Mouse (Mus musculus) embryo, embryonic 11 days (tissue): Measurements from ENCODE around the gene Pygo2.

Experiments
- DNase-seq: peaks from one replicate; pipeline ENCODE4 v3.0.0-alpha.2; 2015

Pygo2 gene

GRCm38 (mm10) chr3:89393605-89394004 lies 36.4 kb upstream of the Pygo2 start:
- peak; percentile 97 for DNase-seq

DNA sequence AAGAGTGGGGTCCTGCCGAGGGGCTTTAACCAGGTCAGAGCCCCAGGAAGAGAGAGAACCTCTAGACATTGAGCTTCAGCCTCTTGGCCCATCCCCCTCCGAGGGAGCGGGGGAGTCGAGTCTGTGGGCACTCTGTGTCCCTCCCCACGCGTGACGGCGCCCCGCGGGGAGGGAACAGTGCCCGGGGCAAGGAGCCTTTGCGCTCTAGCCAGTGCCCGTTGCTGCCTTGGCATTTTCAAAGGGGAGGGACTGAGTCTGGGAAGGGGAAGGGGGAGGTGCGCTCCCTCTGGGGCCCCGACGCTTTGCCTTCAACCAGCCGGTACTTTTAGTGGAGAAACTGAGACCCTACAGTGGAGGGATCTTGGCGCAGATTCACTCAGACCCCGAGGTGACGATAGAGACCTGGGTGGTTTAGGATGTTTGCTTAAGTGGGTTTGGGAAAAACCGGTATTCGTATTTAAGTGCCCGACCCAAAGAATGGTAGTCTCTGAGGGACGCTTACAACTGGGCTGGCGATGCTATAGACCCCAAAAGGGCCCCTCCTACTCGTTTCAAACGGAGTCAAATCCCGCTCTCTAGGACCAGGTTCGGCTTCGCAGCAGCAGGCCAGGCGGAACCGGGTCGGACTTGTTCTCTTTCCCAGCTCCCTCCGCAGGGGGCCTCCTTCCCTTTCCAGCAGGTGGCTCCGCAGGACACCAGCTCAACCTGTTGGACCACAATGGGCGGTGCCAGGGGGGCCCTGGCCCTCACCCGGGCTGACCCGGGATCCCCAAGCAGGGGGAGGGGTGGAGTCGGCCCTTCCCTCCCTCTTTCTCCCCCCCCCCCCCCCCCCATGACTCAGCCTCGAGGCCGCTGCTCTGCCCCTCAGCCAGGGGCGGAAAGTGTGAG lies 35.8 kb upstream of the Pygo2 start, which contains the start of gene Zbtb7b:
Gene Zbtb7b, minus strand, starts transcription at position 771 of the 888 bp plus-strand sequence.
- peak; percentile 80 for DNase-seq

DNA sequence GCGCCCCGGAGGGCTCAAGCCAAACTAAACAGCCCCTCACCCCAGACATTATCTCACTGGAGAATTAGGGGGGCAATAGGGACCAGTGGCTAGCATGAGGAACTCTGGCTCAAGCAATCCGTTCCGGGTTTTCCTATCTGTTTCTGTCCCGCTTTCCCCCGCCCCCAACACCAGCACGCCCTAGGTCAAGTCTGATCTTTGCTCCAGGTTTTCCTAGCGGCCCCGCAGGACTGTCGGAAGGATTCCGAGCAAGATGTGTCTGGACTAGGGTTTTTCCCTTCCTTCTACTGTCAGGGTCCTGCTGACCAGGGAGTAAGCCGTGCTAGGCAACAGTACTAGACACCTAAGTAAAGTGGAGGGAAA lies 35.1 kb upstream of the Pygo2 start:
- DNase-seq, result peak; percentile 93

DNA sequence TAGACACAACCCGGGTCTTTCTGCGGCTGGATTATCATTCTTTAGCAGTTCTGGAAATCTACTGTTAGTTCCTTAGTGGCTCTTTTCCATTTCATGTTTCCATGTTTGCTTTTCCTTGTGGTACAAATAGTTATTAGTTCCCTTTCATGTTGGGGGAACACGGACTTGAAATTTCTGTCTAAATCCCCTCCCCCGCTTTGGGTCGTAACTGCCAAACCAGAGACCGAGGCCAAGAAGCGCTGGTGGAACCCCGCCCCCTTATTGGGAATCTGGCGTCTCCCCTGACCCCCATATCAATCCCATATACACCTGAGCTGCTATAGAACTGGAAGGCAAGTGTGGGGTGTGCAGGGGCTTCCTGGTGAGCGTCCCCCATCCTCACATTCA lies 34.6 kb upstream of the Pygo2 start:
- no peak for DNase-seq

GRCm38 (mm10) chr3:89395806-89396653 lies 34.0 kb upstream of the Pygo2 start:
- DNase-seq, result peak; percentile 88

DNA sequence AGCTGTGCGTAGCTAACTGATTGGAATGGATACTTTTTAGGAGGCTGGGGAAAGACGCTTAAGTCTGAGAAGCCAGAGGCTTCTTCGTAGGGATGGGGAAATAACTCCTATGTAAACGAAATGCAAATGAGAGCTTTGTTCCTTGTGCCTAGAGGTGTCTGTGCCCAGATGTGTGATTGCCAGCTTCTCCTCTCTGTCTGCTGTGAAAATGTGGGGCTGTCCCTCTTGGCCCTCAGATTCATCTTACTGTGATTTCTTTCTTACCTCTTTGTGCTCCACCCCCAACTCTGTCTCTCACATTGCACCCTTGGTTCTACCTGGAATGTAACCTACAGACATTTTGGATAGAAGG lies 33.4 kb upstream of the Pygo2 start:
- no peak for DNase-seq

DNA sequence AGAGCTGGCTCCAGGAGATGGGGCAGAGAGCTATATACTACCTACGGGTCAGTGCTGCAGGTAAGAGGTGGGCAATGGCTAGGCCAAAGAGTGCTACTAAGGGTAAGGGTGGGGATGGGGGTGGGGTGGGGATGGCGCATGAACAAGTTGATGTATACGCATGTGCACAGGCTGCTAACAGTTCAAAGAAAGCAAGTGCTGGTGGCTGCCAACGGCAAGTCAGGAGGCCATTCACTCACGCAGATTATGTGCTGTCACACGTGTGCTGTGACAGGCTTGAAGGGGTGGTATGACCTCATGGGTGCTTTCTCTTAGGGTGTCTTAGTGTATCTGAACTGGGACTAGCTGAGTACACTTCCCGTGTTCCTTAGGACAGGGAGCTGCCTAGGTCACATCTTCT lies 28.7 kb upstream of the Pygo2 start:
- DNase-seq, result no peak

DNA sequence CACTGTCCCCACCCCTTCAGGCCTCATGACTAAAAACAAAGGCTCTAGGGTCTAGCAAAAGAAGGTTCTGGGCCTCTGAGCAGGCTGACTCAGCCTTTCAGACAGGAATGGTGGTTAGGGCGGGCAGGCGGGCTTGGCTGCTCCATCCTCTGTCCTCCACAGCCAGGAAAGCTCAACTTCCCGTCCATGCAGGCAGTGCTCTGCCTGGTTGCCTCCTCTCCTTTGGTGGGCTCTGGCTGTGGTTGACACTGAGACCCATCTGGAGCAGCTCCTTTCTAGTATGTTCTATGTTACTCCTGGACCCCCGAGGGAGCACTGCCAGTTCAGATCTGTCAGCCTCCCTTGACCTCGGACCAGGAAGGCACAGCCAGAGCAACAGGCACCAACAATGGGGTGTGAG lies 27.3 kb upstream of the Pygo2 start, which contains the start of gene Lenep:
Gene Lenep, minus strand, starts transcription at position 101 of the 400 bp plus-strand sequence.
- no peak for DNase-seq

DNA sequence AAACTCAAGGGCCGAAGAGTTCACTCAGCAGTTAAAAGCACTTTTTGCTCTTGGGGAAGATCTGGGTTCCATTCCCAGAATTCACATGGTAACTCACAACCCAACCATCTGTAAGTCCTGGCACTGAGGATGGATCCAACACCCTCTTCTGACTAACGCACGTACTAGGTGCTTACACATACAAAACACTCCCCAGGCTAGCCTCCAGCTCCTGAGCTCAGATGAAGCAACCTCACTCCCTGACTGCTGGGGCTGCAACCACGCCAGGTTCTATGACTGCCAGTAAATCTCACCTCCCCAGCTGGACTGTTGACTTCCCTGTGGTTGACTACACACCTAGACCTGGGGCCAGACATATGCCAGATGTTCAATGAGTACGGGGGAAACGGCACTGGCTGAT lies 23.1 kb upstream of the Pygo2 start:
- no peak for DNase-seq

DNA sequence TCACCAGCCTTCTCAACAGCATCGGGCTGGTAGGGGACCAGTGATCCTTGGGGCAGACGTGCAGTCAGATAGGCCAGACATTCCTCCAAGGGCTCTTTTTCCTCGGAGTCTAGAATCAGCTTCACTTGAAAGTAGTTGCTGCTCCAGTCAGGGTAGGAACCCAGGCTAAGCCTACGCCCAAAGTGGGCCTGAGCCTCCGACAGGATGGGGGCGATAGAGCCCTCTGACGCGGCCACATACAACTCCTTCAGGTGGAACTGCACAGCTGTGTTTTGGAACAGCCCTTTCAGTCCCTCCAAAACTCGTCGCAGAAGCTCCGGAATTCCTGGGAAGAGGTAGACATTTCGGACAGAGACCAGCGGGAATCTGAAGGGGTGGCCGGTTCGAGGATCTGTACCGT lies 21.6 kb upstream of the Pygo2 start:
- DNase-seq, result no peak

DNA sequence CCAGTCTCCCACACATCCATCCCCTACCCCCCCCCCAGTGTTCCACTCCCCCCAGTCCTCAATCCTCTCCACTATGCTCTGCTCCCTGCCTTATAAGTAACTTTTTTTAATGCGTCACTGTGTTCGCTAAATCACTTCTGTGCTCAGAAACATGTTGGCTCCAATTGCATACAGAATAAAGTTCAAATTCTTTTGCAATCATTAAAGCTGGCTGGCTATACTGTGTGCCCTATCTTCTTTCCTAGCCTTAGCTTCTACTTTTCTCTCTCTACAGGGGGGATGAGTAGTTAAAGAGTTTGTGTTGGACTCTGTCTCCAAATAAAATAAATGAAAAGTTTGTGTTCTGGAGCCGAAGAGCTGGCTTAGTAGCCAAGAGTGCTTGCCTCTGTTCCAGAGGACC lies 20.3 kb upstream of the Pygo2 start:
- DNase-seq, result no peak

GRCm38 (mm10) chr3:89410864-89411263 lies 19.1 kb upstream of the Pygo2 start:
- no peak for DNase-seq

DNA sequence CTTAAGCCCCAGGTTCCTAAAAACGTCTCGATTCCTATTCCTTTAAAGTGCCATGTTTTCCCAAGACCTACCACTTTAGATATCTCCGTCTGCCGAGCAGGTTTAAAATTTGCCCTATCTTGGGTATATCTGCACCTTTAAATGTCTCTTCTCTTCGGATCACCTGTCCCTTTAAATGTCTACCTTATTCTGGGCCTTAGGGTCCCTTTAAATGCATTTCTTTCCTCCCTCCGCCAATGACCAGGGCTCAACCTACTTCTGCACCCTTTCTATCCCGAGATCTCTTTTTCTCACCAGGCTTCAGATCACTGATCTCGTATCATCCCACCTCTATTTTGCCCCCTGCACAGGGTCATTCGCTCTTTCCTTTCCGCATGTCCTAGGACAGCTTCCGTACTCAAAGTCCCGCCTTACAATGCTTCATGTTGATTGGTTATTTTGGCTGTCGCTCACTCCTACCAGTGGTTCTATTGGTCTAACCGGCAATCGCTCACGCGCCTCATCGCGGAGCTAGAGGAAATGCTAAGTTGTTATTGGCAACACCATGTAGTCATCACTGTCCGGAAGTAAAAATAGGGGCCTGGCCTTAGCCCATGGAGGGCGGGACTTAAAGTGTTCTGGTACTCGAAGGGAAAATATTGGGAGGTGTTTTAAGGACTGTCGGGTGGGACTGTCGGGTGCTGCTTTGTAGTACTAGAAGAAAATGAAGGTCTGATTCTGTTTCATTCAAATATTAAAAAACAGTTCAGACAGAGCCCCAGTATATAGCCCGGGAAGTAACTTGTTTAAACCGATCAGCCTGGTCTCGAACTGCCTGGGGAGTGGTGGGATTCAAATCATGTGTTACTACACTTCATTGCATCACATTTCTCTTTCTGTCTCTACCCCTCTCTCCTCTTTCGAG lies 18.3 kb upstream of the Pygo2 start, which contains the start of gene Flad1:
Gene Flad1, minus strand, starts transcription at position 381 of the 904 bp plus-strand sequence.
- DNase-seq, result peak; percentile 96

- DNase-seq, result no peak
Measured at GRCm38 (mm10) chr3:89416158-89416557, 13.9 kb upstream of the Pygo2 start.

DNA sequence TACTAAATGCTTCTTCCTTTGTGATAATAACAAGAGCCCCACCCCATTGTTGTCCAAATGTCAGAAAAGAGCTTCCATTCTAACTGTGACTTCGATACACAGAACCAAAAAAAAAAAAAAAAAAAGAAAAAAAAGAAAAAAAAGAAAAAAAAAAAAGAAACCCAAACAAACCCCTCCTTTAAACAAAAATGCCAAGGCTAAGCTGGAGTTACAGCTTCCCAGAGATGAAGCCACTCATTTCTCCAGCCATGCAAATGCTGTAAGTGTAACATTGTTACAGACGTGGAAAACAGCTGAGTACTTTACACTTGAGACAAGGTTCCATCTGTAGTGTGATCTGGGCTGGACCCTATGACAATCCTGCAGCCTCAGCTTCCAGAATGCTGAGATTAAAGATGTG lies 12.9 kb upstream of the Pygo2 start:
- no peak for DNase-seq

DNA sequence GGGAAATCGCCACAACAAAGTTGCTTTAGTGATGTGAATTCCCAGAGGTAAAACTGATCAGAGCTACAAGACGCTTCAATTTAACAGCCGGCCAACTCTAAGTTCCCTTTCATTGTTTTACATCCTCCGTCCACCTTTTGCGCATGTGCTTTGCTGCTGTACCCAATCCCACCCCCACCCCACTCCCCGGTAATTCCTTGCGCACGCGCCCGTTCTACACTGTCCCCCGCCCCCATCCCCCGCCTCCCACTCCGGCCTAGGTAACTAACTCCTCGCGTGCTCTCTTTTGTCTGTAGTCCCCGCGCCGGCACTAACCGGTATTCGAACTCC lies 12.2 kb upstream of the Pygo2 start:
- DNase-seq, result peak; percentile 92

DNA sequence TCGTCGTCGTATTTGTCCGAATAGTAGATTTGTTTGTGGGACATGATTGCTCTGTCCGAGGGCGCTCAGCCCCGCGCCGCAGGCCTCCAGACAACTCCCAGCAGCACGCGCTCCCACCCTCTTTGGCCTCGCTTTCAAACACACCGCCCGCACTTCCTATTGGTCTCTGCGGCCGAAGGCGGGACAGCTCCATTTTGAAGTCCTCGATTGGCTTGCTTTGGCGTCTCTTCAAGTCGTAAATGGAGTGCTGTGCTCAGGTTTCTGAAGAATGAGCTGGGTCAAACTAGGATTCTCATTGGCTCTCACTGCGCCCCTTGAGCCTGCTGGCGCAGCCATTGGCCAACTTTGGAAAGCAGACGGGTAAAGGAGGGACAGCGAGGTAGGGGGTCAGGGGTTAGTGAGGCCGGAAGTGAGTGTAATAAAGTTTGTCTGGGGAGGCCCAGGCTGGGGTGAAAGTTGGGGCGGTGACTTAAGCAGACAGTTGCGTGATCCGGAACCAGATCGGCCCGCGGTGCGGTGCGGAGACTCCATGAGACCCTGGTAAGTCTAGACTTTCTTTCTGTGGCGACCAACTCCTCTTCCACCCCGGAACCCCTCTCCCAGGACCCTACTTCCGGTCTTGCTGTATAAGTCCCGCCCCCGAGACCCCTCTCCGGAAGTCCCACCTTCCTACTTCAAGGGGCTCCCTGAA lies 11.7 kb upstream of the Pygo2 start, which contains the start of the genes Cks1b and Shc1:
Gene Cks1b, minus strand, starts transcription at position 214 of the 691 bp plus-strand sequence.
Gene Shc1, plus strand, starts transcription at position 274 of the 691 bp plus-strand sequence.
- peak; percentile 97 for DNase-seq

- DNase-seq, result peak; percentile 88
Measured at GRCm38 (mm10) chr3:89418861-89419250, 11.2 kb upstream of the Pygo2 start.

GRCm38 (mm10) chr3:89419571-89419970 lies 10.4 kb upstream of the Pygo2 start:
- DNase-seq, result peak; percentile 68

DNA sequence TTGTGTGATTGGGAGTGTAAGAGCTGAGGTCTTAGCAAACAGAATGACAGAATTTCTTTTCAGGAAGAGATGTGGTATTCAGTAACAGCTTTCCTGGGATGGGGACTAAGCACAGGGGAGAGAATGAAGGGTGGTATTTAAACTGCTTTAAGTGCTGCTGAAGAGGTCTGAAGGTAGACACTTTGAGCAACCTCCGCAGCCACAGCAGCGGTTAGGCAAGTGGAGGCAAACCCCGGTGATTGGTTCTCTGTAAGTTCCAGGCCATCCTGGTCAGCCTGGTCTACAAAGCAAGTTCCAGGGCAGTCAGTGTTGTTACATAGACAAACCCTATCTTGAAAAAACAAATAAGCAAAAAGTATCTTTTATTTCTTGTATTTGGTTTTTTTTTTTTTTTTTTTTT lies 10.0 kb upstream of the Pygo2 start:
- no peak for DNase-seq

- DNase-seq, result no peak
Measured at GRCm38 (mm10) chr3:89420421-89420820, 9.6 kb upstream of the Pygo2 start.
